Mouse (Mus musculus) kidney, adult 10 weeks (tissue): ENCODE results near the gene Vps39. TPM values are rescaled to one million over a fixed set of nuclear protein-coding genes. Genes with fewer than 3 reads are reported as not detected.

ENCODE experiments used
- polyA plus RNA-seq: library from polyadenylated mRNA; stranded (reverse); fragments of 350-450 nt; fragmentation: Illumina TruSeq; extraction: RNeasy Lipid Tissue Mini Kit (QIAGEN cat#74804); gene quantifications from one replicate; pipeline ENCODE4 v1.2.3, GENCODE M21; 2014; ENCODE audit warnings: low read depth, low replicate concordance

Vps39 gene
- polyA plus RNA-seq: 16.1 TPM

GRCm38 (mm10) chr2:120352682-120353646 is at the start of gene Vps39:
Vps39 (minus strand) TSS chr2:120353137.

GRCm38 (mm10) chr2:120313976-120314375 is 39.0 kb downstream of the Vps39 start, which contains the start of gene Pla2g4f:
Pla2g4f (minus strand) TSS chr2:120314165.

GRCm38 (mm10) chr2:120288995-120289394 is 63.9 kb downstream of the Vps39 start, which contains the start of gene Pla2g4d:
Pla2g4d (minus strand) TSS chr2:120289197.

Other genes with a start within 250 kb of the Vps39 start
- gene Ehd4, start 198.5 kb downstream of the Vps39 start, polyA plus RNA-seq: 25.4 TPM
- gene Pla2g4e, start 107.8 kb downstream of the Vps39 start, polyA plus RNA-seq: not detected
- not detected for gene Pla2g4d, start 63.9 kb downstream of the Vps39 start, polyA plus RNA-seq
- gene Pla2g4f, start 39.0 kb downstream of the Vps39 start, polyA plus RNA-seq: not detected
- 34.0 TPM for gene Ganc, start 50.8 kb upstream of the Vps39 start, polyA plus RNA-seq
- gene Tmem87a, start 51.0 kb upstream of the Vps39 start, polyA plus RNA-seq: 63.3 TPM
- not detected for gene Capn3, start 102.9 kb upstream of the Vps39 start, polyA plus RNA-seq
- gene Zfp106, start 210.7 kb upstream of the Vps39 start, polyA plus RNA-seq: 94.6 TPM
- gene Snap23, start 214.5 kb upstream of the Vps39 start, polyA plus RNA-seq: 209 TPM